Mouse (Mus musculus): ENCODE data around the gene Tmem178.

DNA sequence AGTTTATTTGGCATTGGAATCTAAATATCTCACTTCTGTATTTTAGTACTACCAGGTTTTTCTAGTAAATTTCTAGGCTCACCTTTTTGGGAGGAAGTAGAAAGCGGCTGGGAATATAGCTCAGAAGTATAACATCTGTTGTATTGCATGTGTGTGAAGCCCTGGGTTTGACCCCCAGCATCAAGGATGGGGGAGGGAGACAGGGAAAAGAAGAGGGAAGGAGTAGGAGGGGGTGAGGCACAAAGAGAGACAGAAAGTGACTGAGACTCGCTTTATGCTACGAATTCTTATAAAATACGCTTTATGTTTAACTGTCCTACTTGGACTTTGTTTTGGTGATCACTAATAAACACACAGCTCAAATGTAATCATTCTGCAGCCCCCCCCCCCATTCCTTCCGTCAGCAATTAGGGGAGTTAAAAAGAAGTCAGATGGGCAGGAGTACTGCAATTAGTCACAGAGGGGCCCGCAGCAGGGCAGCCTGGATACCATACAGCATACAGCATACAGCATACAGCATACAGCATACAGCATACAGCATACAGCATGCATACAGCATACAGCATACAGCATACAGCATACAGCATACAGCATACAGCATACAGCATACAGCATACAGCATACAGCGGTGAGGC is 103.6 kb downstream of the Tmem178 start:
- TF ChIP-seq CTCF (IDR thresholded peaks at IDR 0.05; ENCODE audit: extremely low read depth, insufficient read length, insufficient replicate concordance, low read depth, low read length) (no peak), POLR2A (IDR thresholded peaks at IDR 0.05; ENCODE audit: low read depth, low read length) (no peak)
